Mouse (Mus musculus) E14TG2a.4 (cell line): ENCODE results near the gene Myo16.

ENCODE experiments used
- CTCF ChIP-seq: conservative IDR thresholded peaks from 2 replicates; pipeline ENCODE4 v1.5.1; 2014; ENCODE audit warnings: low read length
- NANOG ChIP-seq: IDR thresholded peaks from 2 replicates; pipeline ENCODE4 v1.6.1; 2014; ENCODE audit warnings: borderline replicate concordance, low read length, mixed read lengths
- POU5F1 ChIP-seq: IDR thresholded peaks from 2 replicates; pipeline ENCODE4 v1.6.1; 2014; ENCODE audit warnings: low read length, borderline replicate concordance

- TF ChIP-seq CTCF (no peak), POU5F1 (no peak), NANOG (no peak)
These were observed 407.9 kb downstream of the Myo16 start for GRCm38 (mm10) chr8:10561616-10562015.
